Mouse (Mus musculus): ENCODE measurements around the gene Gm19402. TPM values are rescaled to one million over a fixed set of nuclear protein-coding genes. Genes with fewer than 3 reads are reported as not detected.

The Gm19402 gene
- polyA plus RNA-seq, 1 experiment: not detected

DNA sequence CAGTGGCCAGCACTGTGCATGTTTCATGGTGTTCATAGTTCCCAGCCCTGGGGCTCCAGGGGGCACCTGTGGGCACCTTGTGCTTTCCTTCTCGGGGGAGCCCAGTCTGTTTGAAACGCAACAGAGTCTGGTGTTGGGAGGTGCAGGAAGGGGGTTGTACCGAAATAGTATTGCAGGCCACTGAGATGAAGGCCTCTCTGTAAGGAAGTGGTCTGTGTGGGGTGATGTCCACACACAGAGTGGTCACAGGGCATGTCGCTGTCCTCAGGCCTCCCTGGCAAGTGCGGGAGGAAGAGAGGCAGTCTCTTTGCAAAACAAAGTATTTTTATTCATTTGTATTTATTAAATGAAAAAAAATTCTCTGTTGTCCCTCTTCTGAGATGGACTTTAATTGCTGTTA is 45.0 kb downstream of the Gm19402 start:
- peaks cover 13% of the 10 kb centered on the region for H3K4me1 ChIP-seq (ENCODE audit: control insufficient read depth, insufficient read depth, low read length)
- no peak; the same call in 1 of the 2 replicates for TF ChIP-seq CTCF (IDR thresholded peaks at IDR 0.05; ENCODE audit: insufficient read depth, low read depth, low read length)
- no peak for TF ChIP-seq POLR2A (IDR thresholded peaks at IDR 0.05; ENCODE audit: insufficient read depth, low read depth, low read length)
- H3K4me3 ChIP-seq (ENCODE audit: insufficient read depth, low read depth, low read length): no peak overlapping the region
- no peak overlapping the region for H3K27ac ChIP-seq (ENCODE audit: insufficient read depth, low read depth, low read length)
- 90% methylated on average over 5 of the region's 5 CpGs for WGBS

DNA sequence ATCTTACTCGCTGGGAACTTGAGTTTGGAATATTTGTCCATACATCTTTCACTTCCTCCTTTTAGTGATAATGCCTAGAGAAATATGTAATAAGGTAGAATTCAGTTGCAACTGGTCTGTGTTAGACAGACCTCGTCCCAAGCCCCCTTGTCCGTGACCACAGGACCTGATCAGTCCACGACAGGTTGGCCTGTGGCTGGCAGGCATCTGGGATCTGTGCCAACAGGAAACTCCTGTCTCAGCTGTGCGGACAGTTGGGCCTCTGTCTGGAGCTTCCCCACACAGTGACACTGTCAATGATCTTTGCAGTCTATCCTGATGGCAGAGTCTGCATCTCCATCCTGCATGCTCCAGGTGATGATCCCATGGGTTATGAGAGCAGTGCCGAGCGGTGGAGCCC is 47.4 kb downstream of the Gm19402 start:
- TF ChIP-seq CTCF (IDR thresholded peaks at IDR 0.05; ENCODE audit: insufficient read depth, low read depth, low read length) (no peak), POLR2A (IDR thresholded peaks at IDR 0.05; ENCODE audit: insufficient read depth, low read depth, low read length) (no peak)
- Histone ChIP-seq H3K4me3 (ENCODE audit: insufficient read depth, low read depth, low read length) (no peak overlapping the region), H3K27ac (ENCODE audit: insufficient read depth, low read depth, low read length) (no peak overlapping the region), H3K4me1 (ENCODE audit: control insufficient read depth, insufficient read depth, low read length) (peaks cover 4% of the 10 kb centered on the region; the same call in 1 of the 2 replicates)
- WGBS: 76% methylated on average over 7 of the region's 7 CpGs

Other genes starting within 250 kb of the Gm19402 start
- gene Fam207a, start 175.0 kb downstream of the Gm19402 start, polyA plus RNA-seq (2012; ENCODE audit: insufficient read depth, insufficient read length, low replicate concordance, missing spikeins): not detected in 2 replicates
- 191 TPM in 1 of 2 replicates, not detected in the other for gene Itgb2, start 160.5 kb downstream of the Gm19402 start, polyA plus RNA-seq (2012; ENCODE audit: insufficient read depth, insufficient read length, low replicate concordance, missing spikeins)
- not detected in 2 replicates for gene Pttg1ip, start 109.0 kb downstream of the Gm19402 start, polyA plus RNA-seq (2012; ENCODE audit: insufficient read depth, insufficient read length, low replicate concordance, missing spikeins)
- gene Sumo3, start 84.7 kb downstream of the Gm19402 start, polyA plus RNA-seq (2012; ENCODE audit: insufficient read depth, insufficient read length, low replicate concordance, missing spikeins): 414 TPM in 1 of 2 replicates, not detected in the other
- not detected in 2 replicates for gene Gm49325, start 84.6 kb downstream of the Gm19402 start, polyA plus RNA-seq (2012; ENCODE audit: insufficient read depth, insufficient read length, low replicate concordance, missing spikeins)
- gene Ube2g2, start 68.5 kb downstream of the Gm19402 start, polyA plus RNA-seq (2012; ENCODE audit: insufficient read depth, insufficient read length, low replicate concordance, missing spikeins): not detected in 2 replicates
- gene Tspear, start 4.2 kb downstream of the Gm19402 start, polyA plus RNA-seq (2012; ENCODE audit: insufficient read depth, insufficient read length, low replicate concordance, missing spikeins): not detected in 2 replicates
- gene Gm9508, start 6.5 kb upstream of the Gm19402 start, polyA plus RNA-seq (2012; ENCODE audit: insufficient read depth, insufficient read length, low replicate concordance, missing spikeins): not detected in 2 replicates
- gene Gm10272, start 15.9 kb upstream of the Gm19402 start, polyA plus RNA-seq (2012; ENCODE audit: insufficient read depth, insufficient read length, low replicate concordance, missing spikeins): not detected in 2 replicates
- not detected in 2 replicates for gene Gm10024, start 20.7 kb upstream of the Gm19402 start, polyA plus RNA-seq (2012; ENCODE audit: insufficient read depth, insufficient read length, low replicate concordance, missing spikeins)
- gene Gm10142, start 25.1 kb upstream of the Gm19402 start, polyA plus RNA-seq (2012; ENCODE audit: insufficient read depth, insufficient read length, low replicate concordance, missing spikeins): not detected in 2 replicates
- not detected in 2 replicates for gene Krtap12-1, start 29.8 kb upstream of the Gm19402 start, polyA plus RNA-seq (2012; ENCODE audit: insufficient read depth, insufficient read length, low replicate concordance, missing spikeins)
- gene Gm10100, start 35.7 kb upstream of the Gm19402 start, polyA plus RNA-seq (2012; ENCODE audit: insufficient read depth, insufficient read length, low replicate concordance, missing spikeins): not detected in 2 replicates
- gene Gm18596, start 51.9 kb upstream of the Gm19402 start, polyA plus RNA-seq (2012; ENCODE audit: insufficient read depth, insufficient read length, low replicate concordance, missing spikeins): not detected in 2 replicates
- not detected in 2 replicates for gene Gm9736, start 60.6 kb upstream of the Gm19402 start, polyA plus RNA-seq (2012; ENCODE audit: insufficient read depth, insufficient read length, low replicate concordance, missing spikeins)
- gene Gm3233, start 68.9 kb upstream of the Gm19402 start, polyA plus RNA-seq (2012; ENCODE audit: insufficient read depth, insufficient read length, low replicate concordance, missing spikeins): not detected in 2 replicates
- not detected in 2 replicates for gene Gm3238, start 80.6 kb upstream of the Gm19402 start, polyA plus RNA-seq (2012; ENCODE audit: insufficient read depth, insufficient read length, low replicate concordance, missing spikeins)
- gene Gm7138, start 86.2 kb upstream of the Gm19402 start, polyA plus RNA-seq (2012; ENCODE audit: insufficient read depth, insufficient read length, low replicate concordance, missing spikeins): not detected in 2 replicates
- not detected in 2 replicates for gene Gm3250, start 91.8 kb upstream of the Gm19402 start, polyA plus RNA-seq (2012; ENCODE audit: insufficient read depth, insufficient read length, low replicate concordance, missing spikeins)
- gene Gm7137, start 97.4 kb upstream of the Gm19402 start, polyA plus RNA-seq (2012; ENCODE audit: insufficient read depth, insufficient read length, low replicate concordance, missing spikeins): not detected in 2 replicates
- gene Gm9639, start 104.3 kb upstream of the Gm19402 start, polyA plus RNA-seq (2012; ENCODE audit: insufficient read depth, insufficient read length, low replicate concordance, missing spikeins): not detected in 2 replicates
- not detected in 2 replicates for gene Gm19668, start 108.4 kb upstream of the Gm19402 start, polyA plus RNA-seq (2012; ENCODE audit: insufficient read depth, insufficient read length, low replicate concordance, missing spikeins)
- not detected in 2 replicates for gene Gm9507, start 121.1 kb upstream of the Gm19402 start, polyA plus RNA-seq (2012; ENCODE audit: insufficient read depth, insufficient read length, low replicate concordance, missing spikeins)
- not detected in 2 replicates for gene Gm2696, start 123.9 kb upstream of the Gm19402 start, polyA plus RNA-seq (2012; ENCODE audit: insufficient read depth, insufficient read length, low replicate concordance, missing spikeins)
- not detected in 2 replicates for gene Krtap10-4, start 136.3 kb upstream of the Gm19402 start, polyA plus RNA-seq (2012; ENCODE audit: insufficient read depth, insufficient read length, low replicate concordance, missing spikeins)
- gene Krtap10-10, start 145.2 kb upstream of the Gm19402 start, polyA plus RNA-seq (2012; ENCODE audit: insufficient read depth, insufficient read length, low replicate concordance, missing spikeins): not detected in 2 replicates
- not detected in 2 replicates for gene Gm36176, start 156.0 kb upstream of the Gm19402 start, polyA plus RNA-seq (2012; ENCODE audit: insufficient read depth, insufficient read length, low replicate concordance, missing spikeins)
- gene Gm10318, start 162.1 kb upstream of the Gm19402 start, polyA plus RNA-seq (2012; ENCODE audit: insufficient read depth, insufficient read length, low replicate concordance, missing spikeins): not detected in 2 replicates
- gene Gm3285, start 171.2 kb upstream of the Gm19402 start, polyA plus RNA-seq (2012; ENCODE audit: insufficient read depth, insufficient read length, low replicate concordance, missing spikeins): not detected in 2 replicates
- gene Lrrc3, start 211.8 kb upstream of the Gm19402 start, polyA plus RNA-seq (2012; ENCODE audit: insufficient read depth, insufficient read length, low replicate concordance, missing spikeins): not detected in 2 replicates